Mouse (Mus musculus): ENCODE measurements around the gene Psenen. TPM values are rescaled to one million over a fixed set of nuclear protein-coding genes. Genes with fewer than 3 reads are reported as not detected.

Gene Psenen
- polyA plus RNA-seq, 2 experiments: 136 to 141 TPM

- DNase-seq (ENCODE audit: low spot score): no peak
- Histone ChIP-seq H3K4me2 (replicated peaks; ENCODE audit: low read depth, low read length, severe bottlenecking) (no peak overlapping the region), H3K9me3 (ENCODE audit: control insufficient read depth, low read length) (no peaks in the 10 kb centered on the region), H3K36me3 (ENCODE audit: control insufficient read depth, insufficient read depth, low read length) (no peaks in the 10 kb centered on the region), H3K27ac (replicated peaks; ENCODE audit: low read depth, low read length) (no peak overlapping the region), H3K4me1 (ENCODE audit: control insufficient read depth, insufficient read depth, low read length) (no peaks in the 10 kb centered on the region), H3K9ac (ENCODE audit: low read depth, low read length, severe bottlenecking) (no peak overlapping the region), H3K4me3 (replicated peaks; ENCODE audit: low read length) (no peak overlapping the region), H3K27me3 (ENCODE audit: control insufficient read depth, insufficient read depth, low read length) (no peaks in the 10 kb centered on the region)
- 86% methylated on average over 8 of the region's 8 CpGs for WGBS
- no peak for TF ChIP-seq POLR2A (IDR thresholded peaks at IDR 0.05; ENCODE audit: borderline replicate concordance, extremely low read depth, insufficient read depth, insufficient read length)
- no peak for ATAC-seq (ENCODE audit: low FRiP score, low read depth)
Observed at GRCm38 (mm10) chr7:30604944-30605343, 41.5 kb upstream of the Psenen start.

GRCm38 (mm10) chr7:30604424-30604823 is 41.0 kb upstream of the Psenen start:
- 48% methylated on average over 8 of the region's 8 CpGs for WGBS
- Histone ChIP-seq H3K4me3 (replicated peaks; ENCODE audit: low read length) (no peak overlapping the region), H3K9me3 (ENCODE audit: control insufficient read depth, low read length) (no peaks in the 10 kb centered on the region), H3K27ac (replicated peaks; ENCODE audit: low read depth, low read length) (no peak overlapping the region), H3K27me3 (ENCODE audit: control insufficient read depth, insufficient read depth, low read length) (no peaks in the 10 kb centered on the region), H3K4me2 (replicated peaks; ENCODE audit: low read depth, low read length, severe bottlenecking) (no peak overlapping the region), H3K36me3 (ENCODE audit: control insufficient read depth, insufficient read depth, low read length) (no peaks in the 10 kb centered on the region), H3K4me1 (ENCODE audit: control insufficient read depth, insufficient read depth, low read length) (no peaks in the 10 kb centered on the region), H3K9ac (ENCODE audit: low read depth, low read length, severe bottlenecking) (no peak overlapping the region)
- DNase-seq (ENCODE audit: low spot score) (no peak), ATAC-seq (ENCODE audit: low FRiP score, low read depth) (no peak)
- no peak for TF ChIP-seq POLR2A (IDR thresholded peaks at IDR 0.05; ENCODE audit: borderline replicate concordance, extremely low read depth, insufficient read depth, insufficient read length)

GRCm38 (mm10) chr7:30602583-30602982 is 39.2 kb upstream of the Psenen start:
- no peak overlapping the region for H3K9ac ChIP-seq (ENCODE audit: low read depth, low read length, severe bottlenecking)
- no peaks in the 10 kb centered on the region for H3K27me3 ChIP-seq (ENCODE audit: control insufficient read depth, insufficient read depth, low read length)
- no peak overlapping the region for H3K27ac ChIP-seq (replicated peaks; ENCODE audit: low read depth, low read length)
- no peak for TF ChIP-seq POLR2A (IDR thresholded peaks at IDR 0.05; ENCODE audit: borderline replicate concordance, extremely low read depth, insufficient read depth, insufficient read length)
- H3K4me3 ChIP-seq (replicated peaks; ENCODE audit: low read length): no peak overlapping the region
- ATAC-seq (ENCODE audit: low FRiP score, low read depth): no peak
- DNase-seq (ENCODE audit: low spot score): no peak
- H3K4me1 ChIP-seq (ENCODE audit: control insufficient read depth, insufficient read depth, low read length): no peaks in the 10 kb centered on the region
- 33% methylated on average over 3 of the region's 3 CpGs for WGBS
- no peaks in the 10 kb centered on the region for H3K9me3 ChIP-seq (ENCODE audit: control insufficient read depth, low read length)
- H3K36me3 ChIP-seq (ENCODE audit: control insufficient read depth, insufficient read depth, low read length): no peaks in the 10 kb centered on the region
- no peak overlapping the region for H3K4me2 ChIP-seq (replicated peaks; ENCODE audit: low read depth, low read length, severe bottlenecking)

- DNase-seq (ENCODE audit: low spot score): no peak
- H3K27ac ChIP-seq (replicated peaks; ENCODE audit: low read depth, low read length): no peak overlapping the region
- no peak for TF ChIP-seq POLR2A (IDR thresholded peaks at IDR 0.05; ENCODE audit: borderline replicate concordance, extremely low read depth, insufficient read depth, insufficient read length)
- no peaks in the 10 kb centered on the region for H3K36me3 ChIP-seq (ENCODE audit: control insufficient read depth, insufficient read depth, low read length)
- no peak overlapping the region for H3K4me3 ChIP-seq (replicated peaks; ENCODE audit: low read length)
- no peaks in the 10 kb centered on the region for H3K4me1 ChIP-seq (ENCODE audit: control insufficient read depth, insufficient read depth, low read length)
- no peaks in the 10 kb centered on the region for H3K9me3 ChIP-seq (ENCODE audit: control insufficient read depth, low read length)
- no peak overlapping the region for H3K9ac ChIP-seq (ENCODE audit: low read depth, low read length, severe bottlenecking)
- H3K27me3 ChIP-seq (ENCODE audit: control insufficient read depth, insufficient read depth, low read length): no peaks in the 10 kb centered on the region
- WGBS: 74% methylated on average over 7 of the region's 7 CpGs
- H3K4me2 ChIP-seq (replicated peaks; ENCODE audit: low read depth, low read length, severe bottlenecking): no peak overlapping the region
- no peak for ATAC-seq (ENCODE audit: low FRiP score, low read depth)
Observed at GRCm38 (mm10) chr7:30600651-30601050, 37.2 kb upstream of the Psenen start.

GRCm38 (mm10) chr7:30599933-30600353 is 36.5 kb upstream of the Psenen start:
- no peaks in the 10 kb centered on the region for H3K9me3 ChIP-seq (ENCODE audit: control insufficient read depth, low read length)
- no peak overlapping the region for H3K27ac ChIP-seq (replicated peaks; ENCODE audit: low read depth, low read length)
- DNase-seq (ENCODE audit: low spot score): peak; percentile 91
- H3K36me3 ChIP-seq (ENCODE audit: control insufficient read depth, insufficient read depth, low read length): no peaks in the 10 kb centered on the region
- peak; percentile 93 for ATAC-seq (ENCODE audit: low FRiP score, low read depth)
- no peak overlapping the region for H3K4me2 ChIP-seq (replicated peaks; ENCODE audit: low read depth, low read length, severe bottlenecking)
- 4% methylated on average over 16 of the region's 16 CpGs for WGBS
- no peak overlapping the region for H3K4me3 ChIP-seq (replicated peaks; ENCODE audit: low read length)
- H3K9ac ChIP-seq (ENCODE audit: low read depth, low read length, severe bottlenecking): no peak overlapping the region
- TF ChIP-seq POLR2A (IDR thresholded peaks at IDR 0.05; ENCODE audit: borderline replicate concordance, extremely low read depth, insufficient read depth, insufficient read length): no peak
- H3K4me1 ChIP-seq (ENCODE audit: control insufficient read depth, insufficient read depth, low read length): no peaks in the 10 kb centered on the region
- H3K27me3 ChIP-seq (ENCODE audit: control insufficient read depth, insufficient read depth, low read length): no peaks in the 10 kb centered on the region

GRCm38 (mm10) chr7:30598786-30599185 is 35.4 kb upstream of the Psenen start, which contains the start of gene Zbtb32:
TSS of gene Zbtb32 (minus strand) at chr7:30598909.
- Histone ChIP-seq H3K4me3 (replicated peaks; ENCODE audit: low read length) (no peak within 1 kb of the TSS), H3K27ac (replicated peaks; ENCODE audit: low read depth, low read length) (no peak within 1 kb of the TSS), H3K9ac (ENCODE audit: low read depth, low read length, severe bottlenecking) (no peak within 1 kb of the TSS), H3K4me2 (replicated peaks; ENCODE audit: low read depth, low read length, severe bottlenecking) (no peak within 1 kb of the TSS), H3K9me3 (ENCODE audit: control insufficient read depth, low read length) (no peaks in the 10 kb centered on the region), H3K4me1 (ENCODE audit: control insufficient read depth, insufficient read depth, low read length) (no peaks in the 10 kb centered on the region), H3K36me3 (ENCODE audit: control insufficient read depth, insufficient read depth, low read length) (no peaks in the 10 kb centered on the region), H3K27me3 (ENCODE audit: control insufficient read depth, insufficient read depth, low read length) (no peaks in the 10 kb centered on the region)
- ATAC-seq (ENCODE audit: low FRiP score, low read depth): no peak
- 88% methylated on average over 12 of the region's 12 CpGs for WGBS
- no peak for DNase-seq (ENCODE audit: low spot score)
- no peak for TF ChIP-seq POLR2A (IDR thresholded peaks at IDR 0.05; ENCODE audit: borderline replicate concordance, extremely low read depth, insufficient read depth, insufficient read length)
